ENCODE assay signal across 8 mouse cellular contexts in the genomic region with DNA sequence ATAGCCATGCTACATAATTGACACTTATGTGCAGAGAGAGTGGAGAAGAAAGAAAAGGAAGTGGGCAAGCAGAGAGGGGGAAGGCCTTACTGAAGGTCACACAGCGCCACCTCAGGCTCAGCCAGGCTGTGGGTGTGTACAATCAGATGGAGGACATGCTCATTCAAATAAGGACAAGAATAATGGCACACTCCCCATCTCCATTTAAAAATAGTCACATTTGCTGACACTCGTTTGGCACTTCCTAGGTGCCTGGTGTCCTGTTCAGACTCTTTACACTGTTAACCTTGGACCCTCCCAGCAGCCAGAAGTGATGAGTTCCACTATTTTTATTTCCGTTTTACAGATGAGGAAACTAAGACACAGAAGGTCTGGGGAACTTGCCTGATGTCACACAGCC. TPM values are rescaled to one million over a fixed set of nuclear protein-coding genes. Genes with fewer than 3 reads are reported as not detected.
DNase-seq lines count a peak whose midpoint lies in the region; ATAC-seq and TF ChIP-seq lines count a peak whose summit lies in the region.

No protein-coding gene starts in this region.

- TF ChIP-seq EP300 in ES-Bruce4 (IDR thresholded peaks at IDR 0.05; ENCODE audit: insufficient read depth, low read depth, low read length): peak; percentile 75; the same call in 1 of the 2 replicates

- peak; percentile 56 for TF ChIP-seq CTCF in ES-Bruce4 (IDR thresholded peaks at IDR 0.05; ENCODE audit: low read depth, low read length)

- H3K4me3 ChIP-seq in ES-Bruce4 (ENCODE audit: low read depth, low read length): no peak overlapping the region
- H3K4me3 ChIP-seq in hindbrain, embryonic 15.5 days: peak overlapping the region; percentile 64; the same call in 1 of the 2 replicates
- H3K4me3 ChIP-seq in lung, embryonic 15.5 days: peak overlapping the region; percentile 92; the same call in 1 of the 2 replicates

- H3K4me1 ChIP-seq in ES-Bruce4 (ENCODE audit: control insufficient read depth, insufficient read depth, low read length): peaks cover 6% of the 10 kb centered on the region
- H3K4me1 ChIP-seq in hindbrain, embryonic 15.5 days (replicated peaks): peaks cover 48% of the 10 kb centered on the region
- H3K4me1 ChIP-seq in lung, embryonic 15.5 days: peaks cover 55% of the 10 kb centered on the region

- H3K27me3 ChIP-seq in ES-Bruce4 (ENCODE audit: control insufficient read depth, insufficient read depth, low read length, poor library complexity, severe bottlenecking): no peaks in the 10 kb centered on the region
- H3K27me3 ChIP-seq in hindbrain, embryonic 15.5 days: no peaks in the 10 kb centered on the region
- H3K27me3 ChIP-seq in lung, embryonic 15.5 days: no peaks in the 10 kb centered on the region

- TF ChIP-seq POLR2A in ES-Bruce4 (IDR thresholded peaks at IDR 0.05; ENCODE audit: insufficient read depth, low read length): no peak

- DNase-seq in 3T3-L1 (ENCODE audit: low read depth, low spot score): peak; percentile 45
- peak; percentile 36 for DNase-seq in retina, embryonic 14.5 days (ENCODE audit: low spot score)
- no peak for DNase-seq in layer of hippocampus, adult 18-20 months (ENCODE audit: low spot score in 2 of 2)

- H3K9ac ChIP-seq in ES-Bruce4 (ENCODE audit: low read depth, poor library complexity, severe bottlenecking): peak overlapping the region; percentile 89
- no peak overlapping the region for H3K9ac ChIP-seq in hindbrain, embryonic 15.5 days
- H3K9ac ChIP-seq in lung, embryonic 15.5 days: no peak overlapping the region

- H3K27ac ChIP-seq in ES-Bruce4 (ENCODE audit: insufficient read depth, low read length): peak overlapping the region; percentile 74
- H3K27ac ChIP-seq in hindbrain, embryonic 15.5 days (replicated peaks): peak overlapping the region; percentile 92
- peak overlapping the region; percentile 84 for H3K27ac ChIP-seq in lung, embryonic 15.5 days

- 46% methylated on average over 3 of the region's 3 CpGs for WGBS in hindbrain, embryonic 15.5 days
- WGBS in lung, embryonic 15.5 days: 53% methylated on average over 3 of the region's 3 CpGs

- peak overlapping the region; percentile 89 for H3K4me2 ChIP-seq in hindbrain, embryonic 15.5 days
- peak overlapping the region; percentile 96 for H3K4me2 ChIP-seq in lung, embryonic 15.5 days

- H3K9me3 ChIP-seq in ES-Bruce4 (replicated peaks; ENCODE audit: control insufficient read depth, insufficient read depth, low read length, poor library complexity, severe bottlenecking): no peaks in the 10 kb centered on the region
- no peaks in the 10 kb centered on the region for H3K9me3 ChIP-seq in hindbrain, embryonic 15.5 days
- H3K9me3 ChIP-seq in lung, embryonic 15.5 days: no peaks in the 10 kb centered on the region

- H3K36me3 ChIP-seq in ES-Bruce4 (ENCODE audit: control insufficient read depth, insufficient read depth, low read length, poor library complexity, severe bottlenecking): no peaks in the 10 kb centered on the region
- no peaks in the 10 kb centered on the region for H3K36me3 ChIP-seq in hindbrain, embryonic 15.5 days
- no peaks in the 10 kb centered on the region for H3K36me3 ChIP-seq in lung, embryonic 15.5 days

- ATAC-seq in erythroid progenitor cell, adult 5-6 weeks (replicated peaks; ENCODE audit: low FRiP score, poor library complexity, severe bottlenecking): 0 out of 2 replicates have a peak, but pooled peaks have one; percentile 28
- ATAC-seq in hindbrain, embryonic 15.5 days (ENCODE audit: low FRiP score, low read depth): no peak
- ATAC-seq in lung, embryonic 15.5 days (ENCODE audit: borderline replicate concordance, extremely low read depth, low FRiP score, low TSS enrichment): no peak
- ATAC-seq in frontal cortex, adult (ENCODE audit: low TSS enrichment): no peak

RNA-seq across cellular contexts. Expression of a gene that starts 0.7 kb away (rescaled TPM):
- 109 and 114 TPM in 2 replicates for polyA plus RNA-seq in ES-Bruce4 (2011; ENCODE audit: insufficient read depth, insufficient read length, low read depth, missing spikeins)
- 25.6 and 25.9 TPM in 2 replicates for total RNA-seq in erythroid progenitor cell, adult 5-6 weeks (2015; ENCODE audit: low replicate concordance)
- 9.8 and 10.9 TPM in 2 replicates for total RNA-seq in erythroid progenitor cell, adult 5-6 weeks (2017; ENCODE audit: low replicate concordance)
- 99.4 and 102 TPM in 2 replicates for polyA plus RNA-seq in hindbrain, embryonic 15.5 days (2015; fragmentation: Nextera tagmentation; extraction: Ambion mirVana)
- 47.1 and 48.4 TPM in 2 replicates for polyA plus RNA-seq in lung, embryonic 15.5 days (2015; fragmentation: Nextera tagmentation; extraction: Ambion mirVana)
- total RNA-seq in layer of hippocampus, adult 18-20 months (2021): 100 to 1,000 TPM; 115 to 116 TPM

Comparison
In these comparisons a context has a peak if more than half of its experiments do, and no peak if none do; other contexts are left out.
1. DNase-seq: peak in 3T3-L1 (single experiment) and retina, embryonic 14.5 days (single experiment); none in layer of hippocampus, adult 18-20 months (0 of 2).
2. Peak in every context shown above with its lines, with median percentiles within 50 percentile points of each other: H3K27ac ChIP-seq.